Mouse (Mus musculus) kidney, postnatal 0 days (tissue): ENCODE measurements around the gene Myo1a. TPM values are rescaled to one million over a fixed set of nuclear protein-coding genes. Genes with fewer than 3 reads are reported as not detected.

ENCODE experiments used
- ATAC-seq: fragments of 200-750 bp; cut with Nextera tagmentation; replicated peaks from 2 replicates; pipeline ENCODE4 v1.8.0; 2017; ENCODE audit warnings: low read depth, moderate number of reproducible peaks, moderate TSS enrichment, moderate library complexity; ENCODE audit not compliant: low FRiP score
- DNase-seq: peaks from one replicate; pipeline ENCODE4 v3.0.0-alpha.2; 2016; ENCODE audit warnings: low spot score
- H3K27ac ChIP-seq: fragments of 300-500 bp; sonication (generic); 2 replicates; pipeline ENCODE4 v1.5.1; 2014; ENCODE audit warnings: mild to moderate bottlenecking
- H3K27me3 ChIP-seq: fragments of 300-500 bp; sonication (generic); 2 replicates; pipeline ENCODE4 v1.6.1; 2014; ENCODE audit warnings: low read length, mixed read lengths; ENCODE audit not compliant: insufficient read depth
- H3K36me3 ChIP-seq: fragments of 300-500 bp; sonication (generic); 2 replicates; pipeline ENCODE4 v1.6.1; 2014; ENCODE audit warnings: low read length, mixed read lengths; ENCODE audit not compliant: insufficient read depth
- H3K4me1 ChIP-seq: fragments of 300-500 bp; sonication (generic); replicated peaks from 2 replicates; pipeline ENCODE4 v1.6.1; 2014; ENCODE audit warnings: antibody characterized with exemption, low read length, mixed read lengths; ENCODE audit not compliant: insufficient read depth
- H3K4me2 ChIP-seq: fragments of 300-500 bp; sonication (generic); 2 replicates; pipeline ENCODE4 v1.6.1; 2014; ENCODE audit warnings: mild to moderate bottlenecking, low read length, moderate library complexity, mixed read lengths
- H3K4me3 ChIP-seq: fragments of 300-500 bp; sonication (generic); replicated peaks from 2 replicates; pipeline ENCODE4 v1.5.1; 2014; ENCODE audit warnings: low read depth, low read length
- H3K9ac ChIP-seq: fragments of 300-500 bp; sonication (generic); 2 replicates; pipeline ENCODE4 v1.6.1; 2014; ENCODE audit warnings: low read depth, low read length
- H3K9me3 ChIP-seq: fragments of 300-500 bp; sonication (generic); replicated peaks from 2 replicates; pipeline ENCODE4 v1.6.1; 2016; ENCODE audit warnings: low read length, inconsistent platforms, mixed read lengths
- CTCF ChIP-seq: IDR thresholded peaks from 2 replicates; pipeline ENCODE4 v1.5.1; 2016; ENCODE audit warnings: antibody characterized with exemption, low read depth, mild to moderate bottlenecking, moderate library complexity
- WGBS: fragments of 180-500 bp; shearing (Covaris S2); extraction: QIAGEN DNeasy Blood & Tissue Kit; methylation state at CpG from one replicate; pipeline ENCODE4 v1.1.7; 2014; 5-methylcytosine and 5-hydroxymethylcytosine counted together
- polyA plus RNA-seq: library from polyadenylated mRNA; unstranded; fragments of >200 nt; fragmentation: Nextera tagmentation; extraction: Ambion mirVana; gene quantifications from 2 replicates; pipeline ENCODE4 v1.2.1, GENCODE M21; 2015

Gene Myo1a
- polyA plus RNA-seq, 1 experiment from 2014 or later, result 0.07 TPM

GRCm38 (mm10) chr10:127763914-127764680 lies 59.1 kb downstream of the Myo1a start:
- TF ChIP-seq CTCF, result no peak
- H3K27me3 ChIP-seq, result no peaks in the 10 kb centered on the region
- H3K9me3 ChIP-seq, result no peaks in the 10 kb centered on the region
- peak overlapping the region; percentile 51; the same call in 1 of the 2 replicates for H3K27ac ChIP-seq
- peak; percentile 85 for ATAC-seq
- no peak overlapping the region for H3K9ac ChIP-seq
- H3K4me3 ChIP-seq, result no peak overlapping the region
- peak; percentile 44 for DNase-seq
- H3K4me1 ChIP-seq, result no peaks in the 10 kb centered on the region
- 52% methylated on average over 12 of the region's 12 CpGs for WGBS
- no peak overlapping the region for H3K4me2 ChIP-seq
- no peaks in the 10 kb centered on the region for H3K36me3 ChIP-seq

DNA sequence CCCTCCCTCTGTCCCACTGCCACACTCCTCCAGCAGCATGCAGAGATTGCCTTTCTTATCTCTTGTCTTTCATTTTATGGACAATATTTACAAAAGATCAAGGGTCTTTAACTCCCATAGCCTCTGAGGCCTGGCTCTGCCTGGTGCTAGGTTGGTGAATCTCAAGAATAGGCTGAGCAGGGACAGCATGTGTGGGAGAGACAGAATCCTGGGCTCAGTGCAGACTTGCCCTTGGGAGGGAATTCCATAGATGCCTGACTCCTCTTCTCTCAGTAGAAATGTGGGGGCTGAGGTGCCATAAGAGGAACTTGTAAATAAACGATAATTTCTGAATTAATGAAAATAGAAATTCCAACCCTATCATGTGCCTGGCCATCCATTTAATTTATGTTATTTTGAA lies 61.6 kb downstream of the Myo1a start:
- Histone ChIP-seq H3K36me3 (no peaks in the 10 kb centered on the region), H3K4me1 (no peaks in the 10 kb centered on the region), H3K4me2 (no peak overlapping the region), H3K27me3 (no peaks in the 10 kb centered on the region), H3K9me3 (no peaks in the 10 kb centered on the region), H3K4me3 (no peak overlapping the region), H3K9ac (no peak overlapping the region), H3K27ac (0 out of 2 replicates have a peak overlapping the region, but pooled peaks have one; percentile 19)
- ATAC-seq (no peak), DNase-seq (peak; percentile 67)
- TF ChIP-seq CTCF, result no peak
- 42% methylated on average over 1 of the region's 1 CpGs for WGBS

Other genes starting within 250 kb of the Myo1a start
- gene Stac3, start 203.5 kb upstream of the Myo1a start, polyA plus RNA-seq, result 0.16 and 0.31 TPM in 2 replicates
- gene Ndufa4l2, start 190.2 kb upstream of the Myo1a start, polyA plus RNA-seq, result 57.8 and 63.2 TPM in 2 replicates
- gene Shmt2, start 182.7 kb upstream of the Myo1a start, polyA plus RNA-seq, result 71.1 and 76.0 TPM in 2 replicates
- gene Nxph4, start 170.6 kb upstream of the Myo1a start, polyA plus RNA-seq, result 0.93 and 1.1 TPM in 2 replicates
- 42.6 and 44.5 TPM in 2 replicates for gene Lrp1, start 84.0 kb upstream of the Myo1a start, polyA plus RNA-seq
- gene Stat6, start 62.2 kb upstream of the Myo1a start, polyA plus RNA-seq, result 26.2 and 27.0 TPM in 2 replicates
- 6.6 and 6.9 TPM in 2 replicates for gene Nemp1, start 38.3 kb upstream of the Myo1a start, polyA plus RNA-seq
- gene Nab2, start 36.6 kb upstream of the Myo1a start, polyA plus RNA-seq, result 21.5 and 24.3 TPM in 2 replicates
- gene Tac2, start 19.3 kb downstream of the Myo1a start, polyA plus RNA-seq, result 2.5 and 2.6 TPM in 2 replicates
- 2.8 and 3.0 TPM in 2 replicates for gene Zbtb39, start 34.4 kb downstream of the Myo1a start, polyA plus RNA-seq
- 8.3 and 8.9 TPM in 2 replicates for gene Gpr182, start 46.6 kb downstream of the Myo1a start, polyA plus RNA-seq
- gene Rdh1, start 54.6 kb downstream of the Myo1a start, polyA plus RNA-seq, result 0.21 and 0.28 TPM in 2 replicates
- gene Rdh16f1, start 54.6 kb downstream of the Myo1a start, polyA plus RNA-seq, result 0.87 and 0.98 TPM in 2 replicates
- gene Rdh9, start 71.2 kb downstream of the Myo1a start, polyA plus RNA-seq, result not detected in 2 replicates
- 12.7 and 13.1 TPM in 2 replicates for gene Rdh16, start 96.0 kb downstream of the Myo1a start, polyA plus RNA-seq
- gene Rdh19, start 144.8 kb downstream of the Myo1a start, polyA plus RNA-seq, result 11.4 and 12.6 TPM in 2 replicates
- gene Rdh16f2, start 161.3 kb downstream of the Myo1a start, polyA plus RNA-seq, result 2.1 and 2.3 TPM in 2 replicates
- 0.13 and 0.21 TPM in 2 replicates for gene Rdh7, start 183.6 kb downstream of the Myo1a start, polyA plus RNA-seq
- gene Sdr9c7, start 193.3 kb downstream of the Myo1a start, polyA plus RNA-seq, result not detected in 2 replicates